Mouse (Mus musculus): Measurements from ENCODE around the gene Fmnl2. TPM values are rescaled to one million over a fixed set of nuclear protein-coding genes. Genes with fewer than 3 reads are reported as not detected.

The Fmnl2 gene
- total RNA-seq, 4 experiments from 2014 or later, result 43.9 to 45.7 (median 44.3) TPM

DNA sequence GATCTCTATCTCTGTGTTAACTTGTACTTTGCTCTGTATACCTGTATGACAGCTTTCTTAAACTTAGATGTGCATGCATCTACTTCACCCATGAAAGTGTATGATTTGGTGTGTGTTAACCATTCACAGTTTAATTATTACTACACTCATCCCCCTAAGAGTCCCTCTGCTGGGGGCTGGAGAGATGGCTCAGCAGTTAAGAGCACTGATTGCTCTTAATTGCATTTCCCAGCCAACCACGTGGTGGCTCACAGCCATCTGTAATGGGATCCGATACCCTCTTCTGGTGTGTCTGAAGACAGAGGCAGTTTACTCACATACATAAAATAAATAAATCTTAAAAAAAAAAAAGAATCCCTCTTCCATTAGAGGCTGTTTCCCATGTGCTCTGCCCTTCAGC is 242.4 kb downstream of the Fmnl2 start:
- no peak for DNase-seq (ENCODE audit: low spot score in 2 of 2)

GRCm38 (mm10) chr2:53101885-53102740 is 244.5 kb downstream of the Fmnl2 start:
- no peak for DNase-seq (ENCODE audit: low spot score in 2 of 2)

DNA sequence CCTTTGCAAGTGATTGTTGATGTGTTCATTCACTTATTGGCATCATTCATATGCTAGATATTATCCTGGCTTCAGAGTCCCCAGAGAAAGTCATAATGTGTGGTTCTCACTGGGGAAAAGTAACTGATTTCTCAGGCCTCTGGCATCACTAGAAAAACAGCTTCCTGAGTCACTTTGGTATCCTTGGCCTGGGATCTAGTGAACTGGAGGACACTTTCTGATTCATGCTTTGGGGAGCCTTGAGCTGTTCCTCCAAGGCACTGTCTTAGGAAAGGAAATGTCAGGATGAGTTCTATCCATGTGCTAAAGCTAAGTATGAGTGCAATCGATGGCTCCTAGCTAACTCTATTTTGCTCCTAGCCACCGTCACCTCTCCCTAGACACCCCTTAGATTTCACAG is 245.2 kb downstream of the Fmnl2 start:
- no peak for DNase-seq (ENCODE audit: low spot score in 2 of 2)

GRCm38 (mm10) chr2:53105408-53105807 is 247.7 kb downstream of the Fmnl2 start:
- DNase-seq (ENCODE audit: low spot score in 2 of 2), result no peak

GRCm38 (mm10) chr2:53106056-53106455 is 248.4 kb downstream of the Fmnl2 start:
- no peak for DNase-seq (ENCODE audit: low spot score in 2 of 2)

GRCm38 (mm10) chr2:53106472-53106871 is 248.8 kb downstream of the Fmnl2 start:
- no peak for DNase-seq (ENCODE audit: low spot score in 2 of 2)

DNA sequence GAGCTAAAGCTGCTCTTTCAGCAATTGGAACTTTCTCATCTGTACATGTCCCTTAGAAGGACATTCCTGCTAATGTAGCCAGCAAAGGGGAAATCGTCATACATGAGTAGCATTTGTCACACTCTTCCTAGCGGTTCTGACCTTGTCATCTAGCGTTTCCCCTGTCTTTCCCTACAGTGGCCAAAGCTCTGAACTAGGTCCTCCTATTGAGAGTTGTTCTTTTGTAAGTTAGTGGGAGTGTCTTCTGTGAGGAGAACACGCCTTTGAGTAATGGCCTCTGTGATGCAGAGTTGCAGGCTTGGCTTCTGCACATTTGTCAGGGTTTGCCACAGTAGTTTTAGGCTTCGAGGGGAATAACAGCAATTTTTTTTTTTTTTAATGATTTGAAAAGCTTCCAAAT is 250.9 kb downstream of the Fmnl2 start:
- no peak for DNase-seq (ENCODE audit: low spot score in 2 of 2)

GRCm38 (mm10) chr2:53121797-53122196 is 264.1 kb downstream of the Fmnl2 start:
- DNase-seq (ENCODE audit: low spot score in 2 of 2), result peak in 1 of 2 experiments; percentile 61

DNA sequence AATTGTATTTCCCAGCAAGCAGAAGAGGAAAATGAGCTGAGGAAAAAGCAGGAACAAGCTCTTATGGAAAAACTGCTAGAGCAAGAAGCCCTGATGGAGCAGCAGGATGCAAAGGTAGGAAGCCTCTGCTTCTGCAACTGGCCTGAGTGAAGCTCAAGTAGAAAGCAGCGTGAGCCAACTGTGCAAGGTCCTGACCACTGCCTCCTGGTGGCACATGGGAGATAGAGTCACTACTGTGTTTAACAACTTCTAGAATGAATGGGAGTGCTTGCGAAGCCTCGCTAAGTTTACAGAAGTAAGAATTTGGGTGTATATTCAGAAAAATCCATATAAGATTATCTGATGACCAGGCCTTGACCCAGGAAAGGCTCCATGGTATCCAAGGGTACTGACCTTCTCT is 268.3 kb downstream of the Fmnl2 start:
- no peak for DNase-seq (ENCODE audit: low spot score in 2 of 2)

DNA sequence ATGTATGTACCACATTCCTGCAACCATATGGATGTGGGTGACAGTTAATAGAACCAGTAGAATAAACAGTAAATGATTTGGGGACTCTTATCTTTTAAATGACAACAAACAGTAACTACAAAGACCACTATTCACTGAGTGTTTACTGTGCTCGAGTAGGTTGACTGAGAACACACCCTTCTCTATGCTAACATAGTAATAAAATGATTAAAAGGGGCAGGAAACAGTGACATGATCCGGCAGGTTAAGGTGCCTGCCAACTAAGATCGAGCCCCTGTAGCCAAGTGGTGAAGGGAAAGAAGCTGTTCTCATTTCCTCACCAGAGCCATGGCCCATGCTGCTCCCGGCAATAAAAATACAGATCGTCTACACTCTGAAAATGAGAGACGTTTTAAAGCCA is 271.4 kb downstream of the Fmnl2 start:
- no peak for DNase-seq (ENCODE audit: low spot score in 2 of 2)

GRCm38 (mm10) chr2:53131567-53131966 is 273.9 kb downstream of the Fmnl2 start:
- DNase-seq (ENCODE audit: low spot score in 2 of 2), result no peak

DNA sequence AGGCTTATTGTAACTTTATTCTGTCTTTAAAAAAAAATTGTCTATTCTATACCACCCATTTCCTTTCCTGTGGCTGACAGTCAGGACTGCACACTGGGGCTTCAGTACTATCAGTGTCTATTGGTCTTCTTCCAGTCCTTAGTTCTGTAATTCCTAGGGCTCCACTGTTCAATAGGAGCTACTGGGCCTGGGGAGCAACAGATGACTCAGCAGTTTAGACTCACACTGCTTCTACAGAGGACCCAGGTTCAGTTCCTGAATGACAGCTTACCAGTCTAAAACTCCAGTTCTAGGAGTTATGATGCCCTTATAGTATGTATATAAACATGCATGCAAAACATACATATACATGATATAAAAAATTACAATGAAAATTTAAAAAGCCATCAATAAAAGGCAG is 289.2 kb downstream of the Fmnl2 start:
- DNase-seq (ENCODE audit: low spot score in 2 of 2), result no peak

- no peak for DNase-seq (ENCODE audit: low spot score in 2 of 2)
Observed at GRCm38 (mm10) chr2:53173966-53174365, 316.3 kb downstream of the Fmnl2 start.

- no peak for DNase-seq (ENCODE audit: low spot score in 2 of 2)
Observed at GRCm38 (mm10) chr2:53178966-53179365, 321.3 kb downstream of the Fmnl2 start.

DNA sequence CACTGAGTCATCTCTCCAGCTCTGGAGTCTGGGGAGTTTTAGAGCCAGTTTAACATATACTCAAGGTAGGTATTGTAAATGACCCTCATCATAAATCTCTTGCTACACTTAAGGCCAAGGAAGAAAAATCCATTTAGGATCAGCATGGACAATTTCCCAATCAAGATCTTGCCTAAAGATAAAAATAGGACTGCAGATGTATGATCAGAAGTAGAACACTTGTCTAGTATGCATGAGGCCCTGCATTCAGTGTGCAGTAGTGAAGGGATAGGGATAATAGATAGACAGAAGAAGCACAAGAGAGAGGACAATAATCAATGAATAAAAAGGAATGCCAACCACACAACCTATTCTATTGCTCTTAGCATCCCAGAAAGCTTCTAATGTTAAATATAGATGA is 322.2 kb downstream of the Fmnl2 start:
- DNase-seq (ENCODE audit: low spot score in 2 of 2), result no peak

Other genes starting within 250 kb of the Fmnl2 start
- 10 to 100 TPM; 79.3 to 85.5 (median 80.2) TPM for gene Cacnb4, start 181.0 kb upstream of the Fmnl2 start, total RNA-seq (2022)
- gene Stam2, start 115.6 kb upstream of the Fmnl2 start, total RNA-seq (2022), result 10 to 100 TPM; 23.7 to 26.5 (median 24.7) TPM